Mouse (Mus musculus) embryo, embryonic 10 days (tissue): Measurements from ENCODE around the gene Bzw2.

Source experiments
- DNase-seq: peaks from one replicate; pipeline ENCODE4 v3.0.0-alpha.2; 2015; ENCODE audit warnings: low spot score

Gene Bzw2

DNA sequence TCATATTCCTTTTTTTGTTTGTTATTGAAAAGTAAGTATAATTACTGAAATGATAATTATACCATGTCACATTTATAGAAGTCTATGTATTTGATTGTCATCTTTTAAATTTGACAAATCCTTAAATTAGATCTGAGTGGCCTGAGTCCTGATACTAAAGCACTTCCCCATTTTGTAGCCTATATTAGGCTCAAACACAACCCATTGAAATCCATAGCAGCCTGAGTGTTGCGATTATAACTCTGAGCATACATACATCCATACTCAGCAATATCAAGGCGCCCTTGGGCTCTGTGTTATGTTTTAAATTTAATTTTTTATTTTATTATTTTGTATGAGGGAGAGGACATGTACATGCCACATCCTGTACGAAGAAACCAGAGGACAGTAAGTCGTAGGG, 87.6 kb downstream of the Bzw2 start:
- DNase-seq, result no peak

DNA sequence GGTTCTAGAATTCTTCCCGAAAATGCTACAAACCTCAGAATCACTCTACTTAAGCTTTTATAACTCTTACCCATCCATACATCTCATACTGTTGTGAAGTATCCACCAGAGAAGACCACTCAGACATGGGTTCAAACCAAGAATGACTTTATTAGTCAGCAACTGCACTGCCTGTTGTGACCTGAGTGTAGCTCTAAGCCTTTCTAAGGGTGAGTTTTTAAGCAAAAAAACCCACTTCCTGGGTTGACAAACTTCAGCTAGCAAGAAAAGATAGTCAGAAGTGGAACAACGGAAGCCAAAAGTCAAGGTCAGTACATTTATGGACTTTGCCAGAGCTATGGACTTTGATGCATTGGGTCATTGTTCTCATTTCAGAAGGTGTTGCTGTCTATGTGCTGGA, 90.3 kb downstream of the Bzw2 start:
- no peak for DNase-seq

GRCm38 (mm10) chr12:36065911-36066310, 92.0 kb downstream of the Bzw2 start:
- no peak for DNase-seq

DNA sequence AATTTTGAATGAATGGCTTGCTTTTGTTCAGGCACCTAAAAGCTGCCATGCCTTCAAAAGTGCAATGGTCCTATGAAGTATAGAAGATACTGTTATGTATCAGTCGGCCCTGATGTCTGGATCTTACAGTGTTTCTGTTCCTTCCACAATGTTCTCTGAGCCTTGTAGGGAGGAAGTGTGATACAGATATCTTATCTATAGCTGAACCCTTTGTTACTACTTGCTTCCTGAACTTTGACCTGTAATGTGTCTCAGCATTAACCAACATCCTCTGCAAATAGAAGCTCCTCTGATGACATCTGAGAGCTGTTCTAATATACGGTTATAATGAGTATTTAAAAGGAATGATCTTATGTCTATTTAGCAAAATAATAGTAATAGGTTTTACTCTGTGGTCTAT, 100.2 kb downstream of the Bzw2 start:
- DNase-seq, result no peak

DNA sequence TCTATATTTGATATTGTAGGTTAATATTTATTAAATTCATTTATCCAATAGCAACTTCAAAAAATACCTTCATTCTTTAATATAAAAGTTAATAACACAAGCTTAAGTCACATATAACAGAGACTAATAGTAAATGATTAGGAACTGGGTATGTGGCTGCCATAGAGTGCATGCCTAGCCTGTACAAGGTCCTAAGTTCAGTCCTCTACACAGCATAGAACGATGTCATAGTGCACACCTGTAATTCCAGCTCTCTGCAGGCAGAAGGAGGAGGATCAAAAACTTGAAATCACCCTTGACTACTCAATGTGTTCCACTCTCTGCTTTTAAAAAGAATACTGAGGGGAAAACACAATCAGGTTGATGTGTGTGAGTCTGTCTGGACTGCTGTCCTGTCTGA, 107.6 kb downstream of the Bzw2 start:
- DNase-seq, result no peak

- no peak for DNase-seq
These were observed 110.3 kb downstream of the Bzw2 start for GRCm38 (mm10) chr12:36047593-36047992.

DNA sequence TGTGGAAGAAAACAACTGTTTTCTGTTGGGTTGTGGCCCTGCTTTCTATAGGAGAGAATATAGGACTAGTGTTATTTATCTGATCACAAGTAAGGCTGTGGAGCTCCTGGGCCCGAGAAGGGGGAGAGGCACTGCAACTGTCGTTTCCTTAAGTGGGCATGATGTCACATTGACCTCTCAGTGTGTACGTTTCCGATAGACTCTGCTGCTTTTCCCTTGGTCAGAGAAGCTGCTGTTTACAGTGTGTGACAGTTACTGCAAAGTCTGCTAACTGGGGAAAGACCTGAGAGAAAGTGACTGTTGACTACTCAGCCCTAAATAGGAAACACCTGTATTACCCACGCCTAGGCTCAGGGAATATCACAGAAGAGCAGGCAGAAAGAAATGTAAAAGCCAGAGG, 111.7 kb downstream of the Bzw2 start:
- no peak for DNase-seq

GRCm38 (mm10) chr12:36044691-36045090, 113.2 kb downstream of the Bzw2 start:
- no peak for DNase-seq

DNA sequence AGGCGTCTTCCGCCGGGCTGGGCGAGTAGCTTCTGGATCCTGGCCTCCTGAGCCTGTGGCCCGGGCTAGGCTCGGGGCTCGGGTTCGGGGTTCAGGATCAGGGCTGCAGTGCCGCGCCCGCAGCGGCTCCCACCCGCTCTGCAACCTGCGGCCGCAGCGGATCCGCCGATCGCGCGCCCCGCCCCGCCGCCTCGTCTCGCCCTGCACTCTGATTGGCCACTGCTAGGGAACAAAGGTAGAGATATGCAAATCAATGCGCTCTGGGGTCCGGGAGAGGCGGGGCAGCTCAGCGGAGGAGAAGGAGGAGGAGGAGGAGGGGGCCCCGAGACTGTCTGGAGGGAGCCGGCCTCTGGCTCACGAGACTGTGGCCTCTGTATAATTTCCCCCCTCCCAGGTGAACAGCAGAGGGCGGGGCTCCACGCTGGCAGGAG, 115.5 kb downstream of the Bzw2 start, which contains the start of gene Tspan13:
TSS of gene Tspan13 (minus strand) at position 153 of the 431 bp plus-strand sequence.
- peak; percentile 95 for DNase-seq
